Mouse (Mus musculus): ENCODE results near the gene Parn.

DNA sequence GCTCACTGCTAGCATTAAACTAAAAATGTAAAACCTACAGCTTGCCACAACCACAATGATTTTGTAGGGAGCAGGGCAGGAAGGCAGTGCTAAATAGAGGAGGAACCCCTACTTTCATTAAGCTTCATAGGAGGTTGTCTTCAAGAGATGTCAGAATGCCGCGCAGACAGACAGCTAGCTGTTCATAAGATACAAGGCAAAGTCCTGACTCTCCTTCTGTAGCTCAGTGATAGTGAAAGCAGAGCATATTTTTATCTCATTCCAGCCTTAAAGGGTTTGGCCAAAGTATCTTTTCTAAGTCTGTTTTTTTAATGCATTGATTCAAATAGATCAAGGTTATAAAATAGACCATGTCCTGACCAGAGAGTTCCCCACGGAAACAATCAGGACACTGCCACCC is 47.8 kb downstream of the Parn start:
- TF ChIP-seq CTCF (IDR thresholded peaks at IDR 0.05; ENCODE audit: control insufficient read depth, insufficient read depth, insufficient replicate concordance, low read depth, low read length): no peak
- TF ChIP-seq POLR2A (IDR thresholded peaks at IDR 0.05; ENCODE audit: control insufficient read depth, low read depth, low read length): no peak
